Mouse (Mus musculus) MEL (cell line): ENCODE measurements around the gene Tcf25.

Experiments
- CHD2 ChIP-seq: IDR thresholded peaks from 2 replicates; pipeline ENCODE4 v1.6.1; 2011; ENCODE audit warnings: low read length, improper control_type of control experiment
- HCFC1 ChIP-seq: IDR thresholded peaks from 2 replicates; pipeline ENCODE4 v1.6.1; 2012; ENCODE audit warnings: low read depth, mild to moderate bottlenecking, inconsistent platforms, low read length, improper control_type of control experiment, moderate library complexity
- MAZ ChIP-seq: IDR thresholded peaks from 2 replicates; pipeline ENCODE4 v1.6.1; 2012; ENCODE audit warnings: low read depth, mild to moderate bottlenecking, inconsistent platforms, low read length, improper control_type of control experiment
- MXI1 ChIP-seq: IDR thresholded peaks from 2 replicates; pipeline ENCODE4 v1.6.1; 2011; ENCODE audit warnings: mild to moderate bottlenecking, low read depth, low read length, improper control_type of control experiment

DNA sequence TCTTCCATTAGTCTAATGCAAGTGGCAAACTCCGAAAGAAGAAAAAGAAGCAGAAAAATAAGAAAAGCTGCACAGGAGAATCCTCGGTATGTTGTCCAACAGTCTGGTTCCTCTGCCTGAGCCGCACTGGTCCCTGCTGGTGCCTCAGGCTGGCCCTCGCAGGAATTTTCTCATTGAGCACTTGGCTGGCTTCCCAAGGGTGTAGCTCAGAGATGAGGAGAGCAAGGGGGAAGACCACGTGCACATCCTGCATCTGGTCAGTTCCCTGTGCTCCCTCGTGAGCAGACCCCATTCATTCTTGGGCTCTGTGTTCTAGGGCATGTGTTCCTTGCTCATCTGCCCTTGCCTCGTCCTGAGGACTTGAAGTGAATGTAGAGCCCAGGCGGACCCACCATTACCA, 9.0 kb downstream of the Tcf25 start:
- no peak for TF ChIP-seq HCFC1
- no peak for TF ChIP-seq CHD2
- no peak for TF ChIP-seq MXI1
- no peak for TF ChIP-seq MAZ
